Mouse (Mus musculus): ENCODE measurements around the gene Siglecg.
"Not testable (repeated sequence)": the region's sequence is repeated elsewhere in the genome, so short reads cannot be mapped to it uniquely, and the experiment has no call there.

The Siglecg gene

GRCm38 (mm10) chr7:43408131-43408553 is at the start of gene Siglecg:
TSS of gene Siglecg (plus strand) at chr7:43408204.
- peak; percentile 11 to 34 for DNase-seq (ENCODE audit: low spot score in 2 of 2)

- DNase-seq (ENCODE audit: low spot score in 2 of 2): no peak
Observed at GRCm38 (mm10) chr7:43358556-43358955, 49.4 kb upstream of the Siglecg start.

- DNase-seq (ENCODE audit: low spot score in 2 of 2): no peak
Observed at GRCm38 (mm10) chr7:43361442-43361841, 46.6 kb upstream of the Siglecg start.

GRCm38 (mm10) chr7:43362021-43362420 is 46.0 kb upstream of the Siglecg start:
- DNase-seq (ENCODE audit: low spot score in 2 of 2): no peak

- no peak for DNase-seq (ENCODE audit: low spot score in 2 of 2)
Observed at GRCm38 (mm10) chr7:43378226-43378625, 29.8 kb upstream of the Siglecg start.

GRCm38 (mm10) chr7:43392349-43393121 is 15.5 kb upstream of the Siglecg start:
- DNase-seq (ENCODE audit: low spot score in 2 of 2): peak; percentile 9 to 33

- no peak for DNase-seq (ENCODE audit: low spot score in 2 of 2)
Observed at GRCm38 (mm10) chr7:43399501-43399900, 8.5 kb upstream of the Siglecg start.

- DNase-seq (ENCODE audit: low spot score in 2 of 2): no peak
Observed at GRCm38 (mm10) chr7:43402718-43403117, 5.3 kb upstream of the Siglecg start.

GRCm38 (mm10) chr7:43407573-43407972 is 431 bp upstream of the Siglecg start:
- DNase-seq (ENCODE audit: low spot score in 2 of 2): no peak

GRCm38 (mm10) chr7:43409084-43409483 is 1.1 kb downstream of the Siglecg start:
- no peak for DNase-seq (ENCODE audit: low spot score in 2 of 2)

GRCm38 (mm10) chr7:43411724-43412123 is 3.7 kb downstream of the Siglecg start:
- not testable (repeated sequence) for DNase-seq (ENCODE audit: low spot score in 2 of 2)

- DNase-seq (ENCODE audit: low spot score in 2 of 2): no peak
Observed at GRCm38 (mm10) chr7:43417298-43417697, 9.3 kb downstream of the Siglecg start.

- peak; percentile 63 to 79 for DNase-seq (ENCODE audit: low spot score in 2 of 2)
Observed at GRCm38 (mm10) chr7:43422995-43423617, 15.1 kb downstream of the Siglecg start.

GRCm38 (mm10) chr7:43423991-43424625 is 16.1 kb downstream of the Siglecg start:
- DNase-seq (ENCODE audit: low spot score in 2 of 2): no peak

GRCm38 (mm10) chr7:43427406-43427805 is 19.4 kb downstream of the Siglecg start, which contains the start of gene Lim2:
TSS of gene Lim2 (plus strand) at chr7:43427670.
- DNase-seq (ENCODE audit: low spot score in 2 of 2): no peak

GRCm38 (mm10) chr7:43429500-43429899 is 21.5 kb downstream of the Siglecg start:
- DNase-seq (ENCODE audit: low spot score in 2 of 2): no peak

- DNase-seq (ENCODE audit: low spot score in 2 of 2): no peak
Observed at GRCm38 (mm10) chr7:43432891-43433290, 24.9 kb downstream of the Siglecg start.

- DNase-seq (ENCODE audit: low spot score in 2 of 2): no peak
Observed at GRCm38 (mm10) chr7:43434676-43435075, 26.7 kb downstream of the Siglecg start.

GRCm38 (mm10) chr7:43436341-43437255 is 28.6 kb downstream of the Siglecg start, which contains the start of gene Nkg7:
TSS of gene Nkg7 (plus strand) at chr7:43437073.
- DNase-seq (ENCODE audit: low spot score in 2 of 2): no peak

GRCm38 (mm10) chr7:43438611-43439010 is 30.6 kb downstream of the Siglecg start:
- no peak for DNase-seq (ENCODE audit: low spot score in 2 of 2)

GRCm38 (mm10) chr7:43440482-43440881 is 32.5 kb downstream of the Siglecg start, which contains the start of gene Cldnd2:
TSS of gene Cldnd2 (plus strand) at chr7:43440782.
- no peak for DNase-seq (ENCODE audit: low spot score in 2 of 2)

All from spleen, postnatal 14 days (tissue).